Mouse (Mus musculus) frontal cortex, postnatal 25 days (tissue): ENCODE results near the gene Ntpcr.

ENCODE experiments used
- DNase-seq, 2 experiments: peaks; one replicate each; pipeline ENCODE4 v3.0.0; 2022; ENCODE audit warnings: low spot score in 2 of 2

Ntpcr gene

DNA sequence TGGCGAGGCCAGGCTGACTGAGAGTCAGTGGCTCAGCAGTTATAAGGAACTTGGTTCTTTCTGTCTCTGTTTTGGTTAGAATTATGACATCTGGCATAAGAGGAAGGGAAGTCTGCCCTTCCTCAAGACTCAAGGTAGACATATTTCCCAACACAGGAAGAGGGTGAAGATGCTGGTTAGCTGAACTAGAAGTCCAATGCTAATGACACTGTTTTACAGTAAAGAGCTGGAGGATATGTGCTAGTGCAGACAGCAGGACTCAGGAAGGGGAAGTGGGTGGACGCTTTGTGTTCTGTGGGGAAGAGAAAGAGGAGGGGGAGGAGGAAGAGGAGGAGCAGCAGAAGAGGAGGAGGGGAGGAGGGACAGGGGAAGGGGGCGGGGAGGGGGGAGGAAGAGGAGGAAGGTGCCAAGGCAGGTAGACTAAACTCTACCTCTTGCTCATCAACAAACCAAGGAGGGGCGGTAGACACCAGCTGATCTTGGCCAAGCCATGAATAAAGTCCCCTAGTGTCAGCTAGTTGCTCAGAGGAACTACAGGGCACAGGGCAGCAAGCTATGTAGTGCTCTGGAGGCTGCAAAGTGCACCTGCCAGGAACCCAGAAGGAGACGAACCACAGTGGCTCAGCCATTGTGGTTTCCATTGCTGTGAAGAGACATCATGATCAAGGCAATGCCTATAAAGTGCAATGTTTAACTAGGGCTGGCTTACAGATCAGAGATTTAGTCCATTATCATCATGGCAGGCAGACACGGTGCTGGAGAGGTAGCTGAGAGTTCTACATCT, 4.5 kb upstream of the Ntpcr start:
- no peak for DNase-seq

DNA sequence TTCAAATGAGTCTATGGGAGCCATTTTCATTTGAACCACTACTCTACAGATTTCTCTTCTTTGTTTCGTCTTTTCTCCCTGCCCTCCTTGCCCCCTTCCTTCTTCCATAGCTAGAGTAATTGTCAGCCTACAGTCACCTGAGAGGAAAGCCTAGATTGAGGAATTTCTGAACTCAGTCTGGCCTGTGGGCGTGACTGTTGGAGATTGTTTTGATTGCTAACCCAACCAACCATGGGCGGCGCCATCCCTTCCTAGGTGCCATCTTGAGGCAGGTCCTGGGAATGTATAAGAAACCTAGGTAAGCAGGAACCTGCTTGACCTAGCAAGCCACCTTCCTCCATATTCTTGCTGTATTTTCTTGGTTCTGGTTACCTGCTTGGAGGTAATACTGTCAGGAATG, 3.6 kb upstream of the Ntpcr start:
- DNase-seq: no peak

DNA sequence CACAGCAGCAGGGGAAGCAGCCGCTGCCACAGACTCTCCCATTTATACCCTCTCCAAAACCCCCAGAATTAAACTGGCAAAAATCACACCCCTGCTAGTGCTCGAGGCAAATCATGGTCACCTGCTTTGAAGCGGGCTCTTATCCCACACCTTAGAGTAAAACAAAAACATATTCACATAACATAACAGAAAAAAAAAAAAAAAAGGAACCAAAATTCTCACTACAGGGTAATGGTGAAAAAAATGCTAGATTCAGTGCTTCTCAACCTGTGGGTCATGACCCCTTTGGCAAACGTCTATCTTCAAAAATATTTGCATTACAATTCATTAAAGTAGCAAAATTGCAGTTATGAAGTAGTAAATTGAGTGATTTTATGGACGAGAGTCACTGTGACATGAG, 2.8 kb upstream of the Ntpcr start:
- DNase-seq: no peak

DNA sequence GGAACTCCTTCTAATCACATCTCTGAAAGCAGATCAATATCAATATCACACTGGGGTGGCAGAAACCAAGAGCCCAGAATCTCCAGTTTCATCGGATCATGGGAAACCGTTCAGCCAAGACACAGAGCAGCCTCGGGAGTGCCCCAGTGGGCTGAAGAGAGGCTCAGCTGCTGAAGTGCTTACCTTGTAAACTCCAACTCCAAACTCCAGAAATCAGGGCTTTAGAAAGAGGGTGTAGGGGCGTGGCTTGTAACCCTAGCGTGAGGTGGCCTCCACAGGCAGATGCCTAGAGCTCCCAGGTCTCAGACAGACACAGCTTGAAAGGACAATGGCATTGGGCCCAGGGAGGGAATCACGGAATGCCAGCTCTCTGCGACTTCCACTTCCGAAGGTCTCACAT, 2.0 kb upstream of the Ntpcr start:
- DNase-seq: no peak

DNA sequence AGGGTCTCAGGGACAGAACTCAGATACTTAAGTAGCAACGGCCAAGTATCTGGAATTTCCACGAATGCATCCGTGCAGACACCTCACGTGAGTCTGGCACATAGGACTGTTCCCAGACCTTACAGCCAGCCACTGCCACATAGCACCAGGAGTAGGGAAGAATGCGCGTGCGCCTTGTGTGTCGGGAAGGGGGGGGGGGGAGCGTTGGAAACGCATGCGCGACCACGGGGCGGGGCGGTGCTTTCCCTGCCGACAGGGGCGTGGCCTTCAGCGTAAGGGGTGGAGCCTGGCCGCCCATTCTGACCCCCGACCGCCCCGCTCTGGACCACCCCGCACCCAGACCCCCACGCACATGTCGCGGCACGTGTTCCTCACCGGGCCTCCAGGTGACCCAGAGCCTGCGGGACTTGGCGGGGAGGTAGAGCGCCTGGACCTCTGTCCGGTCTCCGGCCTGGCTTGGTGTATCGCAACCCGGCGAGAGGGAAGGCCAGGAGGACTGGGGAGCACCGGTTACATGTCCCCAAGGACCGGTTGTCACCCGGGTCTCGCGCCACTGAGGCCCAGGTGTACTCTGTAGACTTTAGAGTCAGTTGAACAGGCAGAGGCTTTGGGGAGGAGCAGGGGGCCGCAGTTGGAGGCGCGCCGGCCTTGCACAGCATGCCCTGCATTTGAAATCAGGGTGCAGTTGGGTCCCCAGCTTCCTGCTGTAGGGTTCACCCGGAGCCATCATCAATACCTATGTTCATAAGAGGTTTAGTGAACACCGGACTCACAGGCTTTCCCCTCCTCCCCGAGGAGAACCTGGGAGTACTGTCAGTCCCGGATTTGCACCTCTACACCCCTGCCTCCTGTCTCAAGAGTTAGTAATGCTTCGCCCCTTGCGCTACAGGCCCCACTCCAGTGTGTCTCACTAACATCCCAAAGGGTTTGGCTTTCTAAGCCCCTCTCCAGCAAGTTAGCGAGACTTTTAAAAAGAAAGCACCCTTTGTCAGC, 4.5 kb downstream of the Ntpcr start:
- DNase-seq: peak; percentile 73 to 83

DNA sequence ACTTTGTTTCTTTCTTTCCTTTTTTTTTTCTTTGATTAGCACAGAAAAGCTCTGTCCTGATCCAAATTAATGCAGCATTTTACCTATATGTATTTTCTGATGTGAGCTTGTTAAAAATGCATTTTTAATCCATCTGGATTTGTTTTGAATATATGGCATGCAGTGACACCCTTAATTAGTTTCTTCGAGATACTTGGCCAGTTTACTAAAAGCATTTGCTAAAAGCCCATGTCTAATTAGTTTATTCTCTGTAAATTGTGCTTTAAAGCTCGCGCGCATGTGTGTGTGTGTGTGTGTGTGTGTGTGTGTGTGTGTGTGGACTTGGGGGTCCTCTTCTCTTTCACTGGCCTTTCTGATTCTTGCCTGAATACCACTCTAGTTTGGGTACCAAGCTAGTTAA, 9.2 kb downstream of the Ntpcr start:
- no peak for DNase-seq

DNA sequence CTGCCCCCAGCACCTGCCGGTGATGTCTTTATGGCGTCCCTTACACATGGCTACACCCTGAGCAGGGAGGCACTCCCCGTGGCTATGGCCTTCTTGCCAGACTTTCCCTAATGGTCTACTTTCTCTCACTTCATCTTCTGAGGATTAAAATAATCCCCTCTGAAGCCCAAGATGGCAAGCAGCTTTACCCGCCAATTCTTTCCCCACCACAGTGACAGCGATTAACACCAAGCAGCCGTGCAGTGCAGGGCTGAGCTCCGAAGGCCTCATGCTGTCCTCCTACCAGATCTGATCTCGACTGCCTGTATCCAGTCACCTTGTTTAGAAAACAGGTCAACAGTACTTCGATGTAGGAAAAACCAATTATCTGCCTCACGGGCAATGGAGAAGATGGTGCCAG, 10.9 kb downstream of the Ntpcr start:
- DNase-seq: no peak

DNA sequence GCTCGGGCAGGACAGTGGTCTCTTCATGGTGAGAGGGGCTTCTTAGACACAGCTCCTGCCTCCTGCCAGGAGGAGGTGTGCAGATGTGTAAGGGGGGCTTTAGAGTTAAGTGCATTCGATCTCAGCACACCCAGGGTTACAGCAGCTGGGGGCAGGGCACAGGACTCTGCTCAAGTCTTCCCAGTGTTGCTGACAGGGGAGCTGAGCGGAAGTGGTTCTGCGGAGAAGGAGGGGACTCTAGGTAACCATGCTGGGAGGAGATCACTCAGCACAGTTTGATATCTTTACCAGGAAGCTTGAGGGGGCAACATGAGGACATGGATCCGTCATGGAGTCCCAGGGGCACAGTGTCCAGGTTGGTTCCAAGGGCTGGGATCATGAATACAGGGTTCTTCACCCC, 11.6 kb downstream of the Ntpcr start:
- no peak for DNase-seq

DNA sequence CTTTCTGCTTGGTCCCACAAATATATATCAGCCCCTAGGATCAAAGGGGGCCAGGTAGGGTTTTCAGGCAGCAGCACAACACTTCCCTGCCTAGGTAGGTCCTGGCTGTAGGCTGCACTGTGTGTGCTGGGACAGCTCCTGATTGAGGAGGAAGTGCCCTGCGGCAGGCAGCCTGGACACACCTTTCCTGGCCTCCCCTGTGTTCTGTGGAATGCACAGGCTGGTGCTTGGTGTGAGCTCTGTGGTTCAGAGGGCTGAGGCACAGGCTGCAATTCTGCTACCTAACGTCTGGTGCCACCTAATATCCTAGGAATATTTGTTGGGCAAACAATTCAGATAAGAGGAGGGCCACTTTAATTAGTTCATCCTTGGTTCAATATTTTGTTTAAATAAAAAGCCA, 12.1 kb downstream of the Ntpcr start:
- no peak for DNase-seq

DNA sequence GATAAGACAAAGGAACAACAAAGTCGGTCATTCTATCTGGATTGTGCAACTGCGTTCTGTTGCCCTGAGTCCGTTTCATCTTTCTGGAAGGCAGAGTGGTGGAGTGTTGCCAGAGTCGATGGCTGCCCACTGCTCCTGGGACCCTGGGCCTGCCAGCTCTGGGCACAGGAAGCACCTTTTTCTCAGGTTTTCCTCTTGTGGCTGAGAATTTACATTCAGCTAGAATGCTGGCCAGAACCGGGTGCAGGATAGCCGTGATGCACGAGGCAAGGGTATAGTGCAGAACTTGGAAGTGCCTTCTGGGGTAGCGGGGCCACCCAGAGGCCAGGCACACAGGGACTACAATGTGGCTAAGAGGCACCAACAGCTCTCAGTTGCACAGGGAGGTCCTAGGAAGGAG, 12.6 kb downstream of the Ntpcr start:
- DNase-seq: no peak

DNA sequence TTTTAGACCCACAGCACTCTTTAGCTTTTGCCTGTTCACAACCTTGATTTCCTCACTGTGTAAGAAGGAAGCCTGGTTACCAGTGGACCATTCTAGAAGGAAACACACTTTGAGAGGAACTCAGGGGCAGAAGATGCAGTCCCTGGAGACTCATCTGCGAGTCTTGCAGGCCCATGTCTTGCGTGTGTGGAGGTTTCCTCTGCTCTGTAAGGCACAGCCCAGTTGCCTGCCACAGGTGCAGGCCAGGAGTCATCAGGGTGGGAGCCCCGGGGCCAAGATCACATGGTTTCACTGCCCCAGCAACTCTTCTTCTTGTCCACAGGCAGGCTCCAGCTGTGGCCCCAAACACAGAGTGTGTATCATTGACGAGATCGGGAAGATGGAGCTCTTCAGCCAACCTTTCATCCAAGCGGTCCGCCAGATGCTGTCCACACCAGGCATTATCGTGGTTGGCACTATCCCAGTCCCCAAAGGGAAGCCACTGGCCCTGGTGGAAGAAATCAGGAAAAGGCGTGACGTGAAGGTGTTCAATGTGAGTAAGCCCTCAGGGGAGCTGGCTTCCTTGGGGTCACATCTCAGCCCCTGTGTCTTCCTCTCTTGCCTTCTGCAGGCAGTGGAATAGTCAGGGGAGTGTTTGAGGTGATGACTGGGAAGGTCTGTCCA, 15.3 kb downstream of the Ntpcr start:
- DNase-seq: no peak

DNA sequence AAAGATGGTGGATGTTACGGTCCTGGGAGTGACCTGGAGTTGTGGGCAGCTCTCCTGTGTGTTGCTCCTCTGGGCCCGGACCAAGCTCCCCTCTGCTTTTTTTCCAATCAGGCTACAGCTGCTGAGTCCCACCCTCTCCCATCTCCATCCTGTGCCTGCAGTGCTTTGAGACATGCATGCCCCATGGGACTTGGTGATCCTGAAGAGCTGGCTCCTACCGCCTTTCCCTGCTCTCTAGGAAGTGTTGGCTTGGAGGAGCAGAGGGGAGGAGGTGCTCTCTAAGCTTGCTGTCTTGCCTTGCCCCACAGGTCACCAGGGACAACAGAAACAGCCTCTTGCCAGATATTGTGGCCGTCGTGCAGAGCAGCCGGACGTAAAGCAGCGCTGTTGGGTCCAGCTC, 17.6 kb downstream of the Ntpcr start:
- no peak for DNase-seq

DNA sequence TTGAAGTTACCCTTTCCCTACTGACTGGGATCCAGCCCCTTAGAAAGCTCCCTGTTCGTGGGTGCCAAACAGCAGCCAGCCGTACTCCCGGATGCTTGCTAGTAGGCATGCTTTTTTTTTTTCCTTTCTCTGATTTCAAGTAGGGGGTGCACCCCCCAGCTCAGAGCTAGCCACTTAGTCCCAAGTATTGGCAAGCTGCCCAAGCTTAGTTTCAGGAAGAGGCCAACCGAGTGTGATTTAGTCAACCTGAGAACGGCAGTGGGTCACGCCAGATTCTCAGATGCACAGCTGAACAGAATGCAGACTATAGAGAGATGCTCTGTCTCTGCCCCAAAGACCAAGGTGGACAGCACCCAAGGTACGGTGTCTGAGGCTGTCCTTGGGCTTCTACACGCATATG, 21.1 kb downstream of the Ntpcr start:
- DNase-seq: no peak

DNA sequence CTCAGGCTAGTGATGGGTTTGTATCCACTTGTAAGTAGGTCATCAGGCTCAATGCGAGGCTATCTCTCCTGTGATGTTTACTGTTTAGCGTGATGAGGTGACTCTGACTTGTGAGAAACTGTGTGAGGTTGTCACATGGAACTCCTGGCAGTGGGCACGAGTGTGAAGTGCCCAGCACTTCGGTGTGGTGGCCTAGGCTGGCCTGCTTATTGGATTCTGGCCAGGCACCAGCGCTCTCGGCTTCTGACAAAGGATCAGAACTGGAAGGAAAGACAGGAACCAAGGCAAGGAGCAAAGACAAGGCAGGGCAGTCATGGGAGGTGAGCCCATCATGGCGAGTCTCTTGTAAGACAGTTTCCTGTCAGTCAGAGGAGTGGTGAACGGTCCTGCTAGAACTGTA, 26.1 kb downstream of the Ntpcr start:
- DNase-seq: no peak

DNA sequence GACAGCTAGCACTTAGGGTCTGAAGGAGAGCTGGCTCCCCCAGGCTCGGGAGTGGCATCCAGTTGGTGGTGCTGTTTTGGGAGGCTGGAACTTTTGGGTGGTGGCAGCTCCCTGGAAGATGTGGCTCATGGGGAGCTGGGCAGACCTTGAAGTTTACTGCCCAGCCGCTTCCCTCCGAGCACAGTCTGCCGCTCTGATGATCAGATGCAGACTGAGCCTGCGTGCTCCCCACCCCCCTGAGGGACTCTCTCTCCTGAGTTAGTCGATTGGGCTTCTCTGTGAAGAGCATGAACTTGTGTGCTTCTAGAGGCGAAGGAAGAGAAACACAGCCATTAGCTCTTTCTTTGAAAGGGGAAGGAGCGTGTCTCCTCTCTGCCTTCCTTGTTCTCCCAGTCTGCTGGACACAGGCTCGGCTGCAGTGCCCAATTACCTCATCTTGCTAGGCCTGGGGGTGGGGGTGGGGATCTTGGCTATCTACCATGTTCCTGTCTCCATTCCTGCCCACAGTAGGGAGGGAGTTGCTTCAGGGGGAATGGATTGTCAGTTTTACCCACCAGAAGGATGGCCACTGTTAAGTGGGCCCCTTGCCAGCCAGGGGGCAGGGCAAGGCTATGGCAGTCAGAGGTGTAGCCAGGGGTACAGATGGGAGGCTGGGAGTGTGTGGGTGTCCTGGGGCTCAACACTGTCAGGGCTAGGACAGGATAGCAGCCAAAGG, 26.8 kb downstream of the Ntpcr start:
- DNase-seq: no peak

DNA sequence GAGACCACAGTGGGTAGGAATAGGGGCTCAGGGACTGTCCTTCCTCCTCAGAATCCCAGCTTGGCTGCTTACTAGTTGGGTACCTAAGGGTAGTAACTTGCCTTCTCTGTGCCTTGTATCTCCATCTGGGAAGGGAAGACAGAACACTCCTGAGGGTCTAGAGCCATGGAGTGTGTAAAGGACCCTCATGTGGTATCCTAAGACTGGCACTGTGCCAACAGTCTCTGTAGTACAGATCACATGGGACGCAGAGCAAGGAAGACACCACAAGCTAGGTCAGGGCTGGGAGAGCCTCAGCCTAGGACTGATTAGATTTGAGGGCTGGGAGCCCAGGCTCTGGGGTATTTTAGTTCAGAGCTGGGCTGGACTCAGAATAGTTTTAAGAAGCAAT, 27.3 kb downstream of the Ntpcr start:
- DNase-seq: no peak

DNA sequence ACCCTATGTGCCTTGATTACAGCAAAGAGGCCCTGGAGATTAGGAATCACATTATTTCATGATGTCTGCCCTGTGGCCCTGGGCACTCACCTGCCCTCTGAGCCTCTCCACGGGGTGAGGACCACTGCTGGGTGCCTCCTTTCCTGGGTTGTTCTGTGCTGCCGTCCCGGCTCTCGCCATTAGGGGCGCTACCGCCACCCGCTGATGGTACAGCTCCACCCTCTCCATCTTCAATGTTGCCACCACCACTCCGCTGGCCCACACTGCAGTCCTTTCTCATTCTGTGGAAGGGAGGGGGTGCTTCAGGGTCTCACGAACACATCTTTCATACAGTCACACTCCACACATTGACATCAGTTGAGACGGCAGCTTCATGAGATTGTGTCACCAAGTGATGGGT, 29.3 kb downstream of the Ntpcr start:
- DNase-seq: peak in 1 of 2 experiments; percentile 22

DNA sequence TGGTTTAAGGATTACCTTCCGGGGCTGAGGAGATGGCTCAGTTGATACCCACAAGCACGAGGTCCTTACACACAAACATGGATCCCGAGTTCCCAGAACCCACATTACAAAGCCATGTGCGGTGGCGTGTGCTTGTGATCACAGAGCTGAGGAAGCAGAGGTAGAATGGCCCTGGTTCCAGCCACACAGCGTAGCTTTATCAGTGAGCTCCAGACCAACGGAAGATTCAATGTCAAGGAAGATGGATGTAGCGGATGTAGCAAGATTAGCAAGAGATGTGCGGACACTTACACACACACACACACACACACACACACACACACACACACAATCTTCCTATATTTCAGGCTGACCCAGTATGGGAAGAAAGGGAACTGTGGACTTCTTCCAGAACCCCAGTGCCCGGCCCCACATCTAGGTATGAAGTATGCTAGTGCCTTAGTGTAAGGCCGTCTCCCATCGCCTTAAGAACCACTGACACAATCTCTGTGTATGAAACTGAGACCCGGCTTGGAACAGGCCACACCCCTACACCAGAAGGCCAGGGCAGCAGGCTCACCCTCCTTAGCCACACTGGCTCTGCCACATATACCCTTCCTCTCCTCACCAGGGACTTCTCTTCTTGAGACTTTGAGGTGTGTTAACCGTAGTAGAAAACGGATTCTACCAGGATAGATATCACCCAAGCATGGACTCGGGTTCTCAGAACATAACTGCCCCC, 33.5 kb downstream of the Ntpcr start:
- DNase-seq: no peak

DNA sequence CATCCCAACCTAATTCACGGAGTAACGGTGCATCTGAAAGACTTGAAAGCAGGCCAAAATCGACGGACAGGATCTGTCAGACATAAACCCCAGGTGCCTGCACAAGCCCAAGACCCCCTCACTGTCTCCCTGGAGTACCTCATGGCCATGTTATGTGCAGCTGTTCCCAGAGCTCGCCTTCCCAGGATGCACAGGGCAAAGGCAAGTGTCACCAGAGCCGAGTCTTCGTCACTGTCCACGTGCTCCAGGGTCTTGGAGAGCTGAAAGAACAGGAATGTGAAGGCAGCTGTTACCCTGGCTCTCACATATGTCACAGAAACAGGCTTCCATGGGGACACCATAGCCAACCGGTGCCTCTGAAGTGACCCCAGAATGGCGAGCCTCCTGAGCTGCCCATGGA, 38.3 kb downstream of the Ntpcr start:
- DNase-seq: no peak

DNA sequence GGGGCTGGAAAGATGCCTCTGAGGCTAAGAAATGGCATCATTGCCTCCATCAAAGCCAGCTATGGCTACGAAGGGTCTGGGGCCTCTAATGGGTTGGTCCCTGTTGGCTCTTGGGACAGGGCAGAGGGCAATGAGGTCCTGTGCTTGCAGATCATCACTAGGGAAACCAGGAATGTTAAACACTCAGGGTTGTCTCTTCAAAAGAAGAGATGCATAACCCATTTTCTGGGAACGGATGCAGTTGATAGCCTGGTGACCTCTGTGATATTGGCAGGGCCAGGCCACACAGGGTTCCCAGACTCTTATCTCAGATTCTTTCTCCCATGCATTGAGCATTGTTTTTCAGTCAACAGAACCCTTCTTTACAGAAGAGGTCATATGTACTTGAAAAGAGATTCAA, 42.5 kb downstream of the Ntpcr start:
- DNase-seq: no peak

DNA sequence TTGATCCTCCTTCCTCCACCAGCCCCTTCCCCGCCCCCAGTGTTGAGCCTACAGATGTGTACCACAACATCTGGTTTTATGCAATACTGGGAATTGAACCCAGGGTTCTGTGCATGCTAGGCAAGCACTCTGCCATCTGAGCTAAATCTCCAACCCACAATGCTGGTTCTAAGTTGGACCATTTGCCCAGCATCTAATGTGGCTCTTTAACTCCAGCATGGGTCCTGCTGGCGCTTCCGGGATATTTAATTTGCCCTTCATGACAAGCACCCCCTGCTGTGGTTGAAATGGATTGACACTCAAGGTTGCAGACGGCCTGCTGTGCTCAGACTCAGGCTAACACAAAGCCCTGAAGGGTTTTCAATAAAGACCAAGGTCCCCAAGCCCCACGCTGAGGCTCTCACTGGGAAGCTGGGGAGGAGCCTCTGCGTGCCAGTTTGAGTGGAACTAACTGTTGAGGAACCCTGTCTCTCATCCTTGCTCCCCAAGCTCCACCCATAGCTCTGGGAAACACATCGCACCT, 43.6 kb downstream of the Ntpcr start:
- no peak for DNase-seq
